Mouse (Mus musculus) brain, embryonic 14.5 days (tissue): ENCODE measurements around the gene Gm43517.

Source experiments
- CTCF ChIP-seq: fragments of 200-500 bp; IDR thresholded peaks from 2 replicates; pipeline ENCODE4 v1.5.1; 2012; ENCODE audit warnings: inconsistent platforms, mild to moderate bottlenecking, moderate library complexity, borderline replicate concordance; ENCODE audit not compliant: insufficient read depth, insufficient read length; ENCODE audit errors: extremely low read depth
- POLR2A ChIP-seq: fragments of 200-500 bp; IDR thresholded peaks from 2 replicates; pipeline ENCODE4 v1.6.1; 2012; ENCODE audit warnings: mild to moderate bottlenecking, inconsistent platforms, borderline replicate concordance; ENCODE audit not compliant: poor library complexity, insufficient read depth, insufficient read length, severe bottlenecking; ENCODE audit errors: extremely low read depth

- TF ChIP-seq POLR2A (no peak), CTCF (no peak)
Measured at GRCm38 (mm10) chr12:49390926-49391304, 5.9 kb downstream of the Gm43517 start.
